Mouse (Mus musculus): ENCODE results near the gene Npsr1. TPM values are rescaled to one million over a fixed set of nuclear protein-coding genes. Genes with fewer than 3 reads are reported as not detected.
A peak's percentile ranks its signal among the peaks of the same experiment; 100 is the strongest.

Gene Npsr1
- polyA plus RNA-seq, 1 experiment = 0.05 TPM

- TF ChIP-seq POLR2A (IDR thresholded peaks at IDR 0.05; ENCODE audit: low read depth, low read length) = no peak
- no peak for TF ChIP-seq CTCF (conservative IDR thresholded peaks at IDR 0.05; ENCODE audit: insufficient read depth, insufficient read length, low read depth, low read length)
- DNase-seq = no peak
- H3K4me3 ChIP-seq (ENCODE audit: insufficient read depth, low read depth, low read length) = no peak overlapping the region
Measured at GRCm38 (mm10) chr9:24283536-24283935, 185.7 kb downstream of the Npsr1 start.

GRCm38 (mm10) chr9:24284239-24285084 lies 186.7 kb downstream of the Npsr1 start:
- WGBS = 88% methylated on average over 5 of the region's 5 CpGs
- H3K27ac ChIP-seq (ENCODE audit: insufficient read depth, low read depth, low read length) = no peak overlapping the region
- H3K4me1 ChIP-seq (ENCODE audit: control insufficient read depth, insufficient read depth, low read length) = no peaks in the 10 kb centered on the region
- TF ChIP-seq CTCF (conservative IDR thresholded peaks at IDR 0.05; ENCODE audit: insufficient read depth, insufficient read length, low read depth, low read length) (no peak), POLR2A (IDR thresholded peaks at IDR 0.05; ENCODE audit: low read depth, low read length) (no peak)
- H3K27me3 ChIP-seq (replicated peaks; ENCODE audit: control insufficient read depth, insufficient read depth, low read length) = no peaks in the 10 kb centered on the region
- H3K4me3 ChIP-seq (ENCODE audit: insufficient read depth, low read depth, low read length) = no peak overlapping the region
- DNase-seq = no peak
- H3K36me3 ChIP-seq (ENCODE audit: control insufficient read depth, insufficient read depth, low read length) = no peaks in the 10 kb centered on the region

More at GRCm38 (mm10) chr9:24283536-24283935, 185.7 kb downstream of the Npsr1 start:
- no peaks in the 10 kb centered on the region for H3K27me3 ChIP-seq (replicated peaks; ENCODE audit: control insufficient read depth, insufficient read depth, low read length)
- no peak overlapping the region for H3K27ac ChIP-seq (ENCODE audit: insufficient read depth, low read depth, low read length)
- no peaks in the 10 kb centered on the region for H3K36me3 ChIP-seq (ENCODE audit: control insufficient read depth, insufficient read depth, low read length)
- no peaks in the 10 kb centered on the region for H3K4me1 ChIP-seq (ENCODE audit: control insufficient read depth, insufficient read depth, low read length)

- Histone ChIP-seq H3K4me3 (ENCODE audit: insufficient read depth, low read depth, low read length) (no peak overlapping the region), H3K27ac (ENCODE audit: insufficient read depth, low read depth, low read length) (no peak overlapping the region), H3K36me3 (ENCODE audit: control insufficient read depth, insufficient read depth, low read length) (no peaks in the 10 kb centered on the region), H3K4me1 (ENCODE audit: control insufficient read depth, insufficient read depth, low read length) (no peaks in the 10 kb centered on the region), H3K27me3 (replicated peaks; ENCODE audit: control insufficient read depth, insufficient read depth, low read length) (no peaks in the 10 kb centered on the region)
- WGBS = 89% methylated on average over 5 of the region's 5 CpGs
- no peak for TF ChIP-seq POLR2A (IDR thresholded peaks at IDR 0.05; ENCODE audit: low read depth, low read length)
- no peak for TF ChIP-seq CTCF (conservative IDR thresholded peaks at IDR 0.05; ENCODE audit: insufficient read depth, insufficient read length, low read depth, low read length)
- DNase-seq = no peak
Measured at GRCm38 (mm10) chr9:24285419-24285818, 187.6 kb downstream of the Npsr1 start.

DNA sequence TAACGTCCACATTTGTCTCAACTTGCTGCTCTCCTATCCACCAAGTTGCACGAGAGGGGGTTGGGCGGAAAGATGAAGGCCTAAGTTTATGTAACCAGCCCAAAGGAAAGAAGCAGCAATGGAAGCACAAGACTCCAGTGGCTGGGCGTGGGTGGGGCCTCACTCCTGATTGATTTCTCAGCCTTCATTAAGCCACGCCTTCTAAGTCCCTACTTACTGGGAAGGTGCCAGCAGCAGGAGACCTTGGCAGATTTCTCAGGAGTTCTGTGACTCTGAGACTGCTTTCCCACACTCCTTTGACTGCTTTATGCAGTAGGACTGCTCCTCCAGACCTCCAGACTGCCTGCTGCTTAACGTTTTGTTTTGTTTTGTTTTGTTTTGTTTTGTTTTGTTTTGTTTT lies 193.6 kb downstream of the Npsr1 start:
- Histone ChIP-seq H3K36me3 (ENCODE audit: control insufficient read depth, insufficient read depth, low read length) (no peaks in the 10 kb centered on the region), H3K27me3 (replicated peaks; ENCODE audit: control insufficient read depth, insufficient read depth, low read length) (no peaks in the 10 kb centered on the region), H3K4me1 (ENCODE audit: control insufficient read depth, insufficient read depth, low read length) (no peaks in the 10 kb centered on the region), H3K27ac (ENCODE audit: insufficient read depth, low read depth, low read length) (no peak overlapping the region), H3K4me3 (ENCODE audit: insufficient read depth, low read depth, low read length) (no peak overlapping the region)
- no peak for TF ChIP-seq CTCF (conservative IDR thresholded peaks at IDR 0.05; ENCODE audit: insufficient read depth, insufficient read length, low read depth, low read length)
- no peak for TF ChIP-seq POLR2A (IDR thresholded peaks at IDR 0.05; ENCODE audit: low read depth, low read length)
- WGBS = 37% methylated on average over 6 of the region's 6 CpGs
- peak; percentile 5 for DNase-seq

DNA sequence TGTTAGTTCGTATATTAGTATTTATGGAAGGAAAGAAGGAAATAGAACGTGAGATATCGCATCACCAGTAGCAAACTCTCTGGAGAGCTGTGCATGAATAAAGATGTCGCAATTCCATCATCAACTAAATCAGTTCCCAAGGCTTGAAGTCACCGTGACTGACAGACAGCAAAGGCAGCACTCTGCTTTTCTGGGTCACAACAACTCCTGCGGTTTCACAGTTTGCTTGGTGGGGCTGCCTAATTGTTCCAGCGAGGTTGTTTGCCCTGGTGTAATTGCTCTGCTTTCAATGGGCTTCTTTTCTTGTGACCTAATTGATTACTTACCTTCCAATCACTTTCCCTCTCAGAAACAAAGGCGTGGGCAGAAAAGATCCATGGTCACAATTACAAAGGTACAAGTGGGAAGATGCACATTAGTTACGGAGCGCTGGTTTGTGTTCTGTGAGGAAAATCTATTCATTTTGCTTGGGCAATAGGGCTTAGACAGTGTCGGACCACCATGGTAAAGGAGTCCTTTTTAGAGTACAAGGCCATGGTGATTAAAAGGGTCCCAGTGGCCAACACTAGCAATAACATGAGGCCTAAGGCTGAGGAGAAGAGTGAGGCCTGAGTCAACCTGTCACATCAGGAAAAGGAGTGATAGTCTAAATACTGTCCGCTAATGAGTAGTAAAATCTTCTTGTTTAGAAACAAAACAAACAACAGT lies 195.6 kb downstream of the Npsr1 start:
- DNase-seq = no peak
- H3K27ac ChIP-seq (ENCODE audit: insufficient read depth, low read depth, low read length) = no peak overlapping the region
- H3K27me3 ChIP-seq (replicated peaks; ENCODE audit: control insufficient read depth, insufficient read depth, low read length) = no peaks in the 10 kb centered on the region
- 66% methylated on average over 12 of the region's 12 CpGs for WGBS
- no peaks in the 10 kb centered on the region for H3K4me1 ChIP-seq (ENCODE audit: control insufficient read depth, insufficient read depth, low read length)
- H3K4me3 ChIP-seq (ENCODE audit: insufficient read depth, low read depth, low read length) = no peak overlapping the region
- no peak for TF ChIP-seq CTCF (conservative IDR thresholded peaks at IDR 0.05; ENCODE audit: insufficient read depth, insufficient read length, low read depth, low read length)
- no peaks in the 10 kb centered on the region for H3K36me3 ChIP-seq (ENCODE audit: control insufficient read depth, insufficient read depth, low read length)

GRCm38 (mm10) chr9:24302906-24303305 lies 205.1 kb downstream of the Npsr1 start:
- Histone ChIP-seq H3K4me3 (ENCODE audit: insufficient read depth, low read depth, low read length) (no peak overlapping the region), H3K27ac (ENCODE audit: insufficient read depth, low read depth, low read length) (no peak overlapping the region), H3K36me3 (ENCODE audit: control insufficient read depth, insufficient read depth, low read length) (no peaks in the 10 kb centered on the region), H3K4me1 (ENCODE audit: control insufficient read depth, insufficient read depth, low read length) (no peaks in the 10 kb centered on the region), H3K27me3 (replicated peaks; ENCODE audit: control insufficient read depth, insufficient read depth, low read length) (no peaks in the 10 kb centered on the region)
- TF ChIP-seq CTCF (conservative IDR thresholded peaks at IDR 0.05; ENCODE audit: insufficient read depth, insufficient read length, low read depth, low read length) (no peak), POLR2A (IDR thresholded peaks at IDR 0.05; ENCODE audit: low read depth, low read length) (no peak)
- no peak for DNase-seq
- 83% methylated on average over 6 of the region's 6 CpGs for WGBS

DNA sequence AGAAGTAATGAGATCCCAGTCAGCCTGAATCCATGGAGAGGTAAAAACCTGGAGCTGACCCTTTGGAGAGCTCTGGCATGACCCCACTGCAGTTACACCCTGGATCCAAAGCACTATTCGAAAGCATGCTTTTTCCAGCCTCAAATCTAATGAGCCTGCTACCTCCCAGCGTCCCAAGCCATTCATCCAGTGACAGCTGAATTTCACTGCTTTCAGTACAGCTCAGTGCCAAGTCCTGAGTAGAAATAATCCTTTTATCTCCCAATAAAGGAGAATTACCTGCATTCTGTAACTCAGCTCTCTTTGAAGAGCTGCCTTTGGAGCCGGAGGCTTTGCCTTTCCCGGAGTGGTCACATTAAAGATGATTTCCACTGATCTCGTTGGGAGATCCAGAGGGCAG lies 209.2 kb downstream of the Npsr1 start:
- H3K4me3 ChIP-seq (ENCODE audit: insufficient read depth, low read depth, low read length) = no peak overlapping the region
- TF ChIP-seq CTCF (conservative IDR thresholded peaks at IDR 0.05; ENCODE audit: insufficient read depth, insufficient read length, low read depth, low read length) = no peak
- no peak for TF ChIP-seq POLR2A (IDR thresholded peaks at IDR 0.05; ENCODE audit: low read depth, low read length)
- 44% methylated on average over 5 of the region's 5 CpGs for WGBS
- no peaks in the 10 kb centered on the region for H3K4me1 ChIP-seq (ENCODE audit: control insufficient read depth, insufficient read depth, low read length)
- no peaks in the 10 kb centered on the region for H3K36me3 ChIP-seq (ENCODE audit: control insufficient read depth, insufficient read depth, low read length)
- no peak for DNase-seq
- no peaks in the 10 kb centered on the region for H3K27me3 ChIP-seq (replicated peaks; ENCODE audit: control insufficient read depth, insufficient read depth, low read length)
- H3K27ac ChIP-seq (ENCODE audit: insufficient read depth, low read depth, low read length) = no peak overlapping the region

Measured in kidney, adult 2 months (tissue).